Mouse (Mus musculus): ENCODE data around the gene Syt15.
"Not testable (repeated sequence)": the region's sequence is repeated elsewhere in the genome, so short reads cannot be mapped to it uniquely, and the experiment has no call there.

Gene Syt15

GRCm38 (mm10) chr14:34227981-34228380 lies 8.6 kb downstream of the Syt15 start:
- no peak for DNase-seq (ENCODE audit: low read depth)

- DNase-seq (ENCODE audit: low read depth): no peak
Observed at GRCm38 (mm10) chr14:34228830-34229506, 9.6 kb downstream of the Syt15 start.

GRCm38 (mm10) chr14:34232340-34232739 lies 12.9 kb downstream of the Syt15 start:
- DNase-seq (ENCODE audit: low read depth): no peak

GRCm38 (mm10) chr14:34232866-34233680 lies 13.7 kb downstream of the Syt15 start:
- DNase-seq (ENCODE audit: low read depth): no peak

- no peak for DNase-seq (ENCODE audit: low read depth)
Observed at GRCm38 (mm10) chr14:34233846-34234245, 14.5 kb downstream of the Syt15 start.

GRCm38 (mm10) chr14:34234630-34235380 lies 15.4 kb downstream of the Syt15 start:
- peak; percentile 46 for DNase-seq (ENCODE audit: low read depth)

- no peak for DNase-seq (ENCODE audit: low read depth)
Observed at GRCm38 (mm10) chr14:34240263-34240662, 20.9 kb downstream of the Syt15 start.

GRCm38 (mm10) chr14:34240676-34241075 lies 21.3 kb downstream of the Syt15 start:
- no peak for DNase-seq (ENCODE audit: low read depth)

- DNase-seq (ENCODE audit: low read depth): no peak
Observed at GRCm38 (mm10) chr14:34252470-34253145, 33.2 kb downstream of the Syt15 start.

GRCm38 (mm10) chr14:34253261-34253660 lies 33.9 kb downstream of the Syt15 start:
- DNase-seq (ENCODE audit: low read depth): no peak

- DNase-seq (ENCODE audit: low read depth): not testable (repeated sequence)
Observed at GRCm38 (mm10) chr14:34258525-34258924, 39.1 kb downstream of the Syt15 start.

GRCm38 (mm10) chr14:34268046-34268445 lies 48.7 kb downstream of the Syt15 start:
- no peak for DNase-seq (ENCODE audit: low read depth)

- peak; percentile 16 for DNase-seq (ENCODE audit: low read depth)
Observed at GRCm38 (mm10) chr14:34273280-34273679, 53.9 kb downstream of the Syt15 start.

- DNase-seq (ENCODE audit: low read depth): no peak
Observed at GRCm38 (mm10) chr14:34274141-34274540, 54.7 kb downstream of the Syt15 start.

GRCm38 (mm10) chr14:34275225-34275624 lies 55.8 kb downstream of the Syt15 start:
- no peak for DNase-seq (ENCODE audit: low read depth)

- DNase-seq (ENCODE audit: low read depth): no peak
Observed at GRCm38 (mm10) chr14:34279726-34280125, 60.3 kb downstream of the Syt15 start.

All from c-Kit-positive CD71-positive TER-119-negative erythroid progenitor cells, embryonic 14.5 days (primary cell).